Mouse (Mus musculus) adrenal gland, postnatal 36 days (tissue): ENCODE results near the gene Egfl7. TPM values are rescaled to one million over a fixed set of nuclear protein-coding genes. Genes with fewer than 3 reads are reported as not detected.

Experiments used
- DNase-seq, 2 experiments: peaks; one replicate each; pipeline ENCODE4 v3.0.0; 2021; ENCODE audit warnings: mixed read lengths in 1 of 2
- total RNA-seq, 2 experiments: library from RNA; stranded (reverse); gene quantifications; 2 replicates each; pipeline ENCODE4 v1.2.3; 2021

The Egfl7 gene
- total RNA-seq, 2 experiments from 2014 or later: 86.2 to 127 TPM

GRCm38 (mm10) chr2:26593211-26594021 lies 13.6 kb downstream of the Egfl7 start:
- DNase-seq: no peak

- DNase-seq: peak; percentile 55 to 77
Observed at GRCm38 (mm10) chr2:26594022-26594346, 14.2 kb downstream of the Egfl7 start.

DNA sequence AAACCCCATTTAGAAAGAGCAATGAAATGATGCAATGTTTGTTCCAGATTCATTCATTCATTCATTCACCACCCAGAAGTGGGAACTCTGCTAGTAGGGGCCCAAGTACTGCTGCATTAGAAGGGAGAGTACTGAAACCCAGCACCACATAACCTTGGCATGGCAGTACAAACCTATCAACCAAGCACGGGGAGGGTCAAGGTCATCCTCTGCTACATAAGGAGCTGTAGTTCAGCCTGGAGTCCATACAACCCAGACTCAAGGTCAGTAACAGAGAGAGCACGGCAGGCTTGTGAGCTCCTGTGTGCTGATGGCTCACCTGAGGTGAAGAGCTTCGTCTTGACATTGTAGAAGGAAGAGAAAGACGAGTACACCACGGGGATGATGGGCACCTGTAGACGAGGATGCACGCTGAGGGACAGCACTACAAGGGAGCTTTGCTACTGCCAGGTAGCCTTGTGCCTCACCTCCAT lies 14.7 kb downstream of the Egfl7 start:
- no peak for DNase-seq

DNA sequence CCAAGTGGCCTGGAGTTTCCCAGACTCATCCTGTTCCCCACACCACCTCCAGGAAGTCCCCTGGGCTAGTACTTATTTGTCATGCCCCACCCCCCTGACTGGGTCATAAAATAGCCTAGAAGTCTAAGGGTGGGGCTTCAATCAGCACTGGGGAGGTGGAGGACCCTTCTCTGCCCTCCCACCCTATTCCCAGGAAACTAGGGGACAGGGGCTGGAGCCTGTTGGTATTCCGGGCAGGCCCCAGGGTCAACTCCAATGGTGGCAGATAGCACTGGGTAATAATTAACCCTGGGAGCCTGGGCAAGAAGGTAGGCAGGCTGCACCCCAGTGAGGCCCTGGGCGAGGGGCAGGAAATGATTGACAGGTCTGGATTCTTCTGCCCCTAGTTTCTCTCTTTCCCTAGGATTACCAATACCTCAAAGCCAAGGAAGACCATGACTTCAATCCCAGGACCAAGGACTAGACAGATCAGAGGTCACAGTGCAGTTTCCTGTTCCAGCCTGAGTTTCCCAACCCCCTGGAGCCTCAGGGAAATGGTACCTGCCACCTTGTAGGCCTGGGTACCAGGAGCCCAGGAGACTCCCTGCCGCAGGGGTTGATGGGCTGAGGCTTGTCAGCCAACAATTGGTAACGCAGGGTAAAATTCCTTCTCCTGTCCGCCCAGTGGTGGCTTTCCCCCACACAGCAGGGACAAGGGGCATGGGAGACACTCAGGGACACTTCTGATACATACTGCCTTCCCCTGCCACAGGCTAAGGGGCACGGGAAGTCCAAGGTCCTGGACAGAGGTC lies 15.3 kb downstream of the Egfl7 start:
- no peak for DNase-seq

- DNase-seq: no peak
Observed at GRCm38 (mm10) chr2:26595725-26596435, 16.1 kb downstream of the Egfl7 start.

- DNase-seq: no peak
Observed at GRCm38 (mm10) chr2:26596898-26597297, 17.1 kb downstream of the Egfl7 start.

GRCm38 (mm10) chr2:26597810-26598209 lies 18.0 kb downstream of the Egfl7 start:
- DNase-seq: no peak

- DNase-seq: no peak
Observed at GRCm38 (mm10) chr2:26598462-26598861, 18.6 kb downstream of the Egfl7 start.

GRCm38 (mm10) chr2:26599965-26600364 lies 20.2 kb downstream of the Egfl7 start:
- no peak for DNase-seq

GRCm38 (mm10) chr2:26600664-26601063 lies 20.9 kb downstream of the Egfl7 start:
- DNase-seq: no peak

DNA sequence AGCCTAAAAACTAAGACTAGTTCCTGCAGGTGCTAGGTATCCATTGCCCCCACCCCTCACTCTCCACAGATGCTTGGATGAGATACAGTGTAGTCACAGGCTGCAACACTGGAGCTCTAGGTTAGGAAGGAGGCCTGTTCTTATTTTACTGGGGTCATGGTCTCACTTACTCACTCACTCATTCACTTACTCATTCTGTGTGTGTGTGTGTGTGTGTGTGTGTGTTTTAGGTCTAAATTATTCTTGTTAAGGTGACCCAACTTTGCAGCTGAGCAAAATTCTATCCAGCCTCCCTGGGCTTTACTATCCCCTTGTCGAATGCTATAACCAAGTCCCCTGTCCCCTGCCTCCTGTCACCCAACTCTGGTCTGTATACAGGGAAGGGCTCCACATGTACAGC lies 21.8 kb downstream of the Egfl7 start:
- no peak for DNase-seq

DNA sequence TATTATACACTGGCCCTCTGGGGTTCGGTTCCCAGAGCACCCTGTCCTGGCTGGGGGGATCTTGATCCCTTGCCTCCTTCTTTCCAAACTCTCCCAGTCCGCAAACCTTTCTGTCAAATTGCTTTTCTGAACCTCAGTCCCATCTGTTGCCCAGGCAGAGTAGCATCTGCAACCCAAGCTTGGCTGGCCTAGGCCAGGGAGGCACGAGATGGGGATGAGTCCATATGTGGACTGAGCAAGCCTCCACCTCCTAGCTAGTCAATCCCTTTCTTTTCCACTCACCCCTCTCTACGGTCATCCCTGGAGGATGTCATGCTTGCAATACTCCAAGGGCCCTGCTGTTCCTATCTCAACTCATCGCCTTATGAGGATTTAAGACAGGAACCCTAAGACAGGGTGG lies 22.8 kb downstream of the Egfl7 start:
- DNase-seq: no peak

- peak; percentile 74 to 86 for DNase-seq
Observed at GRCm38 (mm10) chr2:26603159-26603558, 23.3 kb downstream of the Egfl7 start.

- DNase-seq: peak; percentile 94 to 97
Observed at GRCm38 (mm10) chr2:26603720-26604671, 24.2 kb downstream of the Egfl7 start, which contains the start of gene Agpat2. Gene Agpat2, minus strand, starts transcription at chr2:26604417.

DNA sequence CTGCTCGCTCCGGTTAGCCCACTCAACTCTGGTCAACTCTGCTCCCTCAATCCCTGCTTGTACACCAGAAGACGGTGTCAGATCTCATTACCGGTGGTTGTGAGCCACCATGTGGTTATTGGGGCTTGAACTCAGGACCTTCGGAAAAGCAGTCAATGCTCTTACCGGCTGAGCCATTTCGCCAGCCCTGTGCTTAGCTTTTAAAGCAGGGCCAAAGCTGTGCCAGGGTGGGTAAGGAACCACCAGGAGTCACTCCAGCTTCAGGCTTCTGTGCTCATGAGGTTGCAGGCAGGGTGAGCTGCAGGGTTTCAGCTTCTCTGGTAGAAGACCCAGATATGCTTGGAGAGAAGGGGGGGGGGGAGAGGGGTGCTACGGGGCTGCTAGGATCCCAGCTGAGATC lies 25.5 kb downstream of the Egfl7 start:
- DNase-seq: no peak

GRCm38 (mm10) chr2:26606579-26606978 lies 26.8 kb downstream of the Egfl7 start:
- DNase-seq: peak in 1 of 2 experiments; percentile 21

GRCm38 (mm10) chr2:26607056-26607910 lies 27.5 kb downstream of the Egfl7 start:
- DNase-seq: no peak

DNA sequence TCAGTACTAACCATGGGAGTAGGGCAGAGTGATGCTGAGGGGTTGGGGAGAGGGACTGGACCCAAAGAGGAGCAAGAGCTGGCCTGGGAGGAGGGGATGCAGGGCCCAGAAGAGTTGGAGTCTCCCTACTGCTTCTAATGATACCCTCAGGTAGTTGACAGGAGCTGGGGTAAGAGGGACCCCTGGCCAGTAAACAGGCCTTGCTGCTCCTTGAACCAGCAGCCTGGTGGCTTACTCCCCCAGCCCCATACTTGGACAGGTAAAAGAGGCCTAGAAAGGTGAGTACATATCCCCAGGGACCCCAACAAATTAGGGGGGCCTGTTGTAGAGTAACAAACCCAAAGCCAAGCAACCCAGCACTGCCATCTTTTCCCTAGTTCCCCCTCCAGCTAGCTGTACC lies 29.0 kb downstream of the Egfl7 start:
- DNase-seq: no peak

DNA sequence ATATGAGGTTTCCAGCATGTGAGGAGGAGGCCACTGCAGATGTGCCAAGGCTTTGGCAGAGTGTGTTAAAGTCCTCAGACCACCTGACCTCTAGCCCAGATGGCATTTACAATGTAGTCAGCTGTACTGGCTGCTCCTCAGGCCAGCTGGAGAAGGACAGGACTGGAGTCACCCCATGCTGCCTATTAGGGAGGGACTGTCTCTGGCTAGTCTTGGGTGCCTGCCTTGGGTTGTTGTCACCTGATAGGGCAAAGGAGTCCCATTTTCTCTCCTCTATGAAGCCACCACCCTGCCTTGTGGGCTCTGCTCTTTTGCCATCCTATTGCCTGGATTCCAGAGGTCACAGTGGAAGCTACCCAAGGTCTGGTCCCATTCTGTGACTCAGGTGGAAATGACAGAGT lies 29.4 kb downstream of the Egfl7 start:
- no peak for DNase-seq

DNA sequence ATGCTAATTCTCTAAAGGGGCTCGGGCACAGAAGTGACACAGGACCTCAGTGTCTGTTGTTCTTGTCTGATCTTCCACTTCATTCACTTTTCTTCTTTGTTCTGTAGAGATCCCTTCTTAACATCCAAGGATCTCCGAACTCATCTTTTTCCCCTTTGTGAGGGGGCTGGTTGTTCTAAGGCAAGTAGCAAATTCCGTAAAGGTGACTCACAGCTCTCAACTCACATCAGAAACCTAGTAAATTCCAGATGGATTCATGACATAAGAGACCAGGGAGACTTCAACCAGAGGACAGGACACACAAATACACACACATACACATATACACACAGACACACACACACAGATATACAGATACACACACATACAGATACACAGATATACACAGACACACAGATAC lies 30.7 kb downstream of the Egfl7 start:
- DNase-seq: no peak
